In the genomic region with DNA sequence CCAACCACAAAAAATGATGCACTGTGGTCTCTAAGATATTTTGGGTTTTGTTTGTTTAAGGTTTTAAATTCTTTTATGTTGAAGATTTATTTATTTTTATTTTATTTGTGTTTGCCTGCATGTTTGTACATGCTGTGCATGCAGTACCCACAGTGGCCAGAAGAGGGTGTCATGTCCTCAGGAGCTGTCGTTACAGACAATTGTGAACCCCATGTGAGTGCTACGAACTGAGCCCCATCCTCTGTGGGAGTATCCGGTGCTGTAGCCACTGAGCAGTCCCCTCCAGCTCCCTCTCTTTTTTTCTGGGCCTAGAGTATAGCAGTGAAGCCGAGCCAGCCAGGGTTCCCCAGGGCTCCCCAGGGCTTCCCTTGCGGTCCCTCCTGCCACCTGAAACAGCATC, we compare ENCODE assay signal across 12 mouse cellular contexts. TPM values are rescaled to one million over a fixed set of nuclear protein-coding genes. Genes with fewer than 3 reads are reported as not detected.
DNase-seq lines count a peak whose midpoint lies in the region; ATAC-seq and TF ChIP-seq lines count a peak whose summit lies in the region.
"Had no signal": no experiment of that assay in that cellular context is flagged by ENCODE, and none has a peak within 500 bp of the region (broad histone marks: within the 10 kb centered on the region; RNA-seq: fewer than 3 reads in every experiment).

No protein-coding gene starts in this region.

- H3K36me3 ChIP-seq in hindbrain, postnatal 0 days (ENCODE audit: insufficient read depth, low read length): no peaks in the 10 kb centered on the region
- H3K36me3 ChIP-seq in hindbrain, embryonic 13.5 days: no peaks in the 10 kb centered on the region
- no peaks in the 10 kb centered on the region for H3K36me3 ChIP-seq in embryonic facial prominence, embryonic 10.5 days (replicated peaks)
- H3K36me3 ChIP-seq: embryonic facial prominence, embryonic 13.5 days; limb, embryonic 15.5 days had no signal

- WGBS in hindbrain, postnatal 0 days: 88% methylated on average over 5 of the region's 5 CpGs
- WGBS in hindbrain, embryonic 13.5 days: 86% methylated on average over 5 of the region's 5 CpGs
- 86% methylated on average over 5 of the region's 5 CpGs for WGBS in embryonic facial prominence, embryonic 10.5 days

- H3K9ac ChIP-seq in hindbrain, postnatal 0 days (replicated peaks; ENCODE audit: low read length): no peak overlapping the region
- H3K9ac ChIP-seq in hindbrain, embryonic 13.5 days: no peak overlapping the region
- H3K9ac ChIP-seq: embryonic facial prominence, embryonic 13.5 days; limb, embryonic 15.5 days had no signal

- no peaks in the 10 kb centered on the region for H3K27me3 ChIP-seq in hindbrain, postnatal 0 days (ENCODE audit: insufficient read depth, low read length)
- H3K27me3 ChIP-seq in hindbrain, embryonic 13.5 days: 0 out of 2 replicates have a peak, but pooled peaks cover 3% of the 10 kb centered on the region
- no peaks in the 10 kb centered on the region for H3K27me3 ChIP-seq in embryonic facial prominence, embryonic 10.5 days (replicated peaks; ENCODE audit: low read depth, poor library complexity, severe bottlenecking)
- H3K27me3 ChIP-seq: embryonic facial prominence, embryonic 13.5 days; limb, embryonic 15.5 days had no signal

- no peak overlapping the region for H3K4me2 ChIP-seq in hindbrain, postnatal 0 days (ENCODE audit: low read depth, low read length)
- H3K4me2 ChIP-seq in hindbrain, embryonic 13.5 days: no peak overlapping the region
- H3K4me2 ChIP-seq: embryonic facial prominence, embryonic 13.5 days; limb, embryonic 15.5 days had no signal

- no peaks in the 10 kb centered on the region for H3K9me3 ChIP-seq in hindbrain, postnatal 0 days (ENCODE audit: low read length)
- no peaks in the 10 kb centered on the region for H3K9me3 ChIP-seq in hindbrain, embryonic 13.5 days
- H3K9me3 ChIP-seq in embryonic facial prominence, embryonic 10.5 days: peaks cover 3% of the 10 kb centered on the region; the same call in 1 of the 2 replicates
- H3K9me3 ChIP-seq: embryonic facial prominence, embryonic 13.5 days; limb, embryonic 15.5 days had no signal

- ATAC-seq in hindbrain, postnatal 0 days: no peak
- ATAC-seq in hindbrain, embryonic 13.5 days (ENCODE audit: low FRiP score): no peak

- no peaks in the 10 kb centered on the region for H3K4me1 ChIP-seq in hindbrain, postnatal 0 days (ENCODE audit: insufficient read depth, low read length)
- H3K4me1 ChIP-seq in hindbrain, embryonic 13.5 days (replicated peaks): no peaks in the 10 kb centered on the region
- peaks cover 9% of the 10 kb centered on the region for H3K4me1 ChIP-seq in embryonic facial prominence, embryonic 10.5 days

- H3K27ac ChIP-seq in hindbrain, postnatal 0 days: no peak overlapping the region
- no peak overlapping the region for H3K27ac ChIP-seq in hindbrain, embryonic 13.5 days
- no peak overlapping the region for H3K27ac ChIP-seq in embryonic facial prominence, embryonic 10.5 days (replicated peaks)
- H3K27ac ChIP-seq: embryonic facial prominence, embryonic 13.5 days; limb, embryonic 15.5 days had no signal

- no peak overlapping the region for H3K4me3 ChIP-seq in hindbrain, postnatal 0 days (ENCODE audit: low read length)
- H3K4me3 ChIP-seq in hindbrain, embryonic 13.5 days: no peak overlapping the region
- H3K4me3 ChIP-seq in embryonic facial prominence, embryonic 10.5 days: no peak overlapping the region
- H3K4me3 ChIP-seq: embryonic facial prominence, embryonic 13.5 days; limb, embryonic 15.5 days had no signal

- DNase-seq in hindbrain, postnatal 0 days (ENCODE audit: low spot score): no peak
- DNase-seq in thymus, postnatal 0 days (ENCODE audit: low spot score): peak; percentile 53
- no peak for DNase-seq in thymus, postnatal 25 days
- DNase-seq in embryonic facial prominence, embryonic 10.5 days (ENCODE audit: low spot score): peak; percentile 44
- no peak for DNase-seq in c-Kit-positive CD71-positive TER-119-positive erythroid progenitor cells, embryonic 14.5 days (ENCODE audit: low spot score)
- no peak for DNase-seq in heart, adult 8-10 months (ENCODE audit: low spot score)
- DNase-seq in right cerebral cortex, adult 2 months (ENCODE audit: low spot score in 2 of 2): no peak
- DNase-seq: adrenal gland, adult 8-10 months; kidney, adult 8-10 months had no signal

- TF ChIP-seq CTCF in hindbrain, postnatal 0 days (IDR thresholded peaks at IDR 0.05; ENCODE audit: low read depth): peak; percentile 69

RNA-seq across cellular contexts. Expression of a gene that starts 6.1 kb away (rescaled TPM):
- total RNA-seq in hindbrain, postnatal 0 days (2014; rRNA removed): 611 and 635 TPM in 2 replicates
- 803 and 834 TPM in 2 replicates for polyA plus RNA-seq in hindbrain, postnatal 0 days (2015; fragmentation: Nextera tagmentation; extraction: Ambion mirVana)
- 545 and 558 TPM in 2 replicates for polyA plus RNA-seq in hindbrain, embryonic 13.5 days (2015; fragmentation: Nextera tagmentation; extraction: Ambion mirVana)
- 683 and 740 TPM in 2 replicates for polyA plus RNA-seq in thymus, postnatal 0 days (2015; fragmentation: Nextera tagmentation; extraction: Ambion mirVana)
- polyA plus RNA-seq in embryonic facial prominence, embryonic 10.5 days (2016; fragmentation: Nextera tagmentation; extraction: Ambion mirVana): 266 and 347 TPM in 2 replicates
- total RNA-seq in heart, adult 8-10 months (2022): 1,000 to 10,000 TPM; 1,133 to 1,192 (median 1,173) TPM

RNA-seq across cellular contexts. Expression of a gene that starts 8.2 kb away (rescaled TPM):
- total RNA-seq in hindbrain, postnatal 0 days (2014; rRNA removed): 121 and 139 TPM in 2 replicates
- polyA plus RNA-seq in hindbrain, postnatal 0 days (2015; fragmentation: Nextera tagmentation; extraction: Ambion mirVana): 95.6 and 105 TPM in 2 replicates
- polyA plus RNA-seq in hindbrain, embryonic 13.5 days (2015; fragmentation: Nextera tagmentation; extraction: Ambion mirVana): 79.8 and 82.4 TPM in 2 replicates
- polyA plus RNA-seq in thymus, postnatal 0 days (2015; fragmentation: Nextera tagmentation; extraction: Ambion mirVana): 28.5 and 30.0 TPM in 2 replicates
- polyA plus RNA-seq in embryonic facial prominence, embryonic 10.5 days (2016; fragmentation: Nextera tagmentation; extraction: Ambion mirVana): 79.0 and 80.4 TPM in 2 replicates
- 10 to 100 TPM; 47.7 to 54.1 (median 50.9) TPM for total RNA-seq in heart, adult 8-10 months (2022)

RNA-seq across cellular contexts. Expression of a gene that starts 21.1 kb away (rescaled TPM):
- 28.8 and 41.8 TPM in 2 replicates for total RNA-seq in hindbrain, postnatal 0 days (2014; rRNA removed)
- polyA plus RNA-seq in hindbrain, postnatal 0 days (2015; fragmentation: Nextera tagmentation; extraction: Ambion mirVana): 43.7 and 45.5 TPM in 2 replicates
- 27.7 and 28.9 TPM in 2 replicates for polyA plus RNA-seq in hindbrain, embryonic 13.5 days (2015; fragmentation: Nextera tagmentation; extraction: Ambion mirVana)
- 2.4 and 2.9 TPM in 2 replicates for polyA plus RNA-seq in thymus, postnatal 0 days (2015; fragmentation: Nextera tagmentation; extraction: Ambion mirVana)
- 14.0 and 17.1 TPM in 2 replicates for polyA plus RNA-seq in embryonic facial prominence, embryonic 10.5 days (2016; fragmentation: Nextera tagmentation; extraction: Ambion mirVana)
- total RNA-seq in heart, adult 8-10 months (2022): 10 to 100 TPM in 2 of 4 experiments, 1 to 10 TPM in 2; 5.4 to 12.1 (median 9.1) TPM

RNA-seq across cellular contexts. Expression of a gene that starts 29.2 kb away (rescaled TPM):
- 2.5 and 9.8 TPM in 2 replicates for total RNA-seq in hindbrain, postnatal 0 days (2014; rRNA removed)
- polyA plus RNA-seq in hindbrain, postnatal 0 days (2015; fragmentation: Nextera tagmentation; extraction: Ambion mirVana): 1.2 and 1.9 TPM in 2 replicates
- 1.2 and 1.7 TPM in 2 replicates for polyA plus RNA-seq in hindbrain, embryonic 13.5 days (2015; fragmentation: Nextera tagmentation; extraction: Ambion mirVana)
- polyA plus RNA-seq in thymus, postnatal 0 days (2015; fragmentation: Nextera tagmentation; extraction: Ambion mirVana): 3.5 TPM in 2 replicates
- 1.2 and 1.3 TPM in 2 replicates for polyA plus RNA-seq in embryonic facial prominence, embryonic 10.5 days (2016; fragmentation: Nextera tagmentation; extraction: Ambion mirVana)
- under 1 TPM; 0.37 to 0.78 (median 0.54) TPM for total RNA-seq in heart, adult 8-10 months (2022)

RNA-seq across cellular contexts. Expression of a gene that starts 47.6 kb away (rescaled TPM):
- 5.3 and 5.4 TPM in 2 replicates for total RNA-seq in hindbrain, postnatal 0 days (2014; rRNA removed)
- 6.2 and 6.6 TPM in 2 replicates for polyA plus RNA-seq in hindbrain, postnatal 0 days (2015; fragmentation: Nextera tagmentation; extraction: Ambion mirVana)
- polyA plus RNA-seq in hindbrain, embryonic 13.5 days (2015; fragmentation: Nextera tagmentation; extraction: Ambion mirVana): 3.0 and 4.2 TPM in 2 replicates
- 3.7 and 4.8 TPM in 2 replicates for polyA plus RNA-seq in thymus, postnatal 0 days (2015; fragmentation: Nextera tagmentation; extraction: Ambion mirVana)
- polyA plus RNA-seq in embryonic facial prominence, embryonic 10.5 days (2016; fragmentation: Nextera tagmentation; extraction: Ambion mirVana): 7.1 and 8.2 TPM in 2 replicates
- total RNA-seq in heart, adult 8-10 months (2022): 10 to 100 TPM in 1 of 4 experiments, 1 to 10 TPM in 3; 6.8 to 12.7 (median 9.3) TPM

Comparison
In these comparisons a context has a peak if more than half of its experiments do, and no peak if none do; other contexts are left out.
1. DNase-seq: peak in thymus, postnatal 0 days (single experiment) and embryonic facial prominence, embryonic 10.5 days (single experiment); none in hindbrain, postnatal 0 days (single experiment), thymus, postnatal 25 days (single experiment), c-Kit-positive CD71-positive TER-119-positive erythroid progenitor cells, embryonic 14.5 days (single experiment), heart, adult 8-10 months (single experiment) and right cerebral cortex, adult 2 months (0 of 2).